Mouse (Mus musculus): ENCODE measurements at regions not wholly inside any gene's neighbourhood (a gene's known extent, or its start where the extent isn't known, plus 50 kb on each side); places are given as distances from the start of the nearest gene placed in this dataset.

DNA sequence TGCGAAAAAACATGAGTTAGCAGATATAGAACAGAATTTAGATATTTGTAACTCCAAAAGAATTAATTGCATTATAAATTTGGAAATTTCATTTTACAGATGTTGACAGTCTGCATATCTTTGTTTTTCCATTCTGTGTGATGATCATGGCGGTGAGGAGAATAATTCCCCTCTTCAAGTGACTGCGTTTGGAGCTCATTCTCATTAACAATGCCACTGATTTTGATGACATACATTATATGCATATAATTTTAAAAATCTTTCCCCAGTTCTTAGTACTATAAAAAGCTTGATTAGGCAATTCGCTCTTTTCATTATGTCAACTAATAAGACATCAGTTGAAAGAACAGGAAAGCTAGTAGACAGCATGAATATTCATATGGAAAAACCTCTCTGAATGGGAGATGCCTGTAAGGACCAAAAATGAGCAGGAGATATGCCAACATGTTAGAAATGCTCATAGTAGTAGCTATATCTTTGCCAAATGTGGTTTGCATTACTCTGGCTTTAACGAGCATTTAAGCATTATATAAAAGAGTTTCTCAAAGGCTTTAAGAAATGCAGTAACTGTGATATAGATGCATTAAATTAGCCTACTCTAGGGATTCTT is 849.2 kb upstream of the Cldn34c4 start:
- DNase-seq (ENCODE audit: low read depth) = no peak

DNA sequence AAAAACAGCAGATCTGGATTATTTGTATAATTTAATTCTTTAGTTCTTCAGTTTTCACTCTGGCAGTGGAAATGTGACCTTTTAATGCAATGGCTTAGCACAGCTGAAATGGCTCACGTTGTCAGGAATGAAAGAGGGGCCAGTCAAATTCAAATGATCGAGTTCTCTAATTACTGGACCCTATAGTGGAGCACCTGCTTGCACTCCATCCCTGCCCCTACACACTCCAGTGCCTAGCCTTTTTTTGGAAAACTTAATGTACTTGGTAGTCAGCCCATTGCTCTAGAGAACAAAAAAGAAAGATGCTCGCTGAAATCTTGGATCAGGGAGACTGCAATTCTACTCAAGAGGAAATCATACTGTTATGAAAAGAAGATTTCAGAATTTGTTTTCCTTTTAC is 841.0 kb upstream of the Cldn34c4 start:
- no peak for DNase-seq (ENCODE audit: low read depth)

DNA sequence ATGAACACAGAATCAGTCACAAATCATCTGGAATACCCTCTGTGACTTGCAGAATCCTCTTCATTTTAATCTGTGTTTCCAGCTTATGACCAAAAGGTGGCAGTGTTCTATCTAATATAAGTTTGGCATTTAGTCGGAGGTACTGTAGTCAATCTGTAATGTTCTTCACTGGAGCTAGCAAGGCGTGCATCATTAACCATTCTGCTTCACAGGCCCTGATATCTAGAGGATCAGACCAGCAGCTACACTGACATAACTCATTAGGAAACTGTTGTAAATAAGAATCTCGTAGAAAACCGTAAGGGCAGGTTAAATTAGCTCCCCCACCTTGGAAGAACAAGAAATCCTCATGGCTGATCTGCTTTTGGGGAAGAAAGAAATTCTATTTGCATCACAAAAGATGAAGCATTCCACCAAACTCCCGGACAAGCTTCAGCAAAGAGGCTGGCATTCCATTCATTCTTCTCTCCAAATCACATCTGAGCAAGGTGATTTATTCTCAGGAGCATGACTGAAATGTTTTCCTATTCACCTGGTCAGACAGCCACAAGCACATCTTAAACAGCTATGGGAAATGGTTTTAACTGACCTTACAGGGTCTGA is 840.0 kb upstream of the Cldn34c4 start:
- DNase-seq (ENCODE audit: low read depth) = peak; percentile 3

Measured in NIH3T3 (cell line).